Mouse (Mus musculus) embryo, embryonic 11 days (tissue): ENCODE data around the gene Ss18l1.

Experiments
- DNase-seq: peaks from one replicate; pipeline ENCODE4 v3.0.0-alpha.2; 2015

The Ss18l1 gene

DNA sequence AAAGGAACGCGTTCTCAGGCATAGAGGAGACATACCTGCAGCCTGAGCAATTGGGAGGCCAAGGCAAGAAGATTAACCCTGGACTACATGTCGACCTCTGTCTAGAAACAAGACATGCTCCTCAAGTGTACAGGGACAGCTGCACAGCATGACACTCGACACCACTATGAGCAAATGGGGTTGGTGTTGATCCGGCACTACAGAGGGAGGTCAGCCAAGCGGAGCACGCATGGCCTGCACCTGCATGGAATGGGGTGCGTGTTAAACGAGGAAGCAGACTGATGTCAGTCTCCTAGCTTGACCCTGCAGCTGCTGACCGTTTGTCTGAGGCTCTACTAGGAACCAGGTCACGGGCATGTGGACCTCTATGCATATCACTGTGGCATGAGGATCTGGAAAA, 48.0 kb downstream of the Ss18l1 start:
- no peak for DNase-seq

DNA sequence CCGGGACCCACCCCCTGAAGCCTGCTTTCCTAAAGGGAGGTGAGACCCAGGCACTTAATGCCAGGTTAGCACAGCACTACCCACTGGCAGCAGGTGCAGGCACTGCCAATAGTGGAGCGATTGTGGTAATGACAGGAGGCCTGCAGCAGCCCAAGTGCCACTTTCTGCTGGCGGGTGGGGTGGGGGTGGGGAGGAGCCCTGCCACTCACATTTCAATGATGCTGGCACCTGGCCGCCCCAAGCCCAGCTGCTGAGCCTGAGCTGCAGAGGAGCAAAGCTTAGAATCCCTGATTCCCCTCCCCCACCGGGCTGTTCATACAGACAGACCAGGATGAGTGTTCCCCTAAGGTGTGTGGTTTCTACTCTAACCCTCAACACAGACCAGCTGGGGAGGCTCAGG, 53.4 kb downstream of the Ss18l1 start:
- no peak for DNase-seq

DNA sequence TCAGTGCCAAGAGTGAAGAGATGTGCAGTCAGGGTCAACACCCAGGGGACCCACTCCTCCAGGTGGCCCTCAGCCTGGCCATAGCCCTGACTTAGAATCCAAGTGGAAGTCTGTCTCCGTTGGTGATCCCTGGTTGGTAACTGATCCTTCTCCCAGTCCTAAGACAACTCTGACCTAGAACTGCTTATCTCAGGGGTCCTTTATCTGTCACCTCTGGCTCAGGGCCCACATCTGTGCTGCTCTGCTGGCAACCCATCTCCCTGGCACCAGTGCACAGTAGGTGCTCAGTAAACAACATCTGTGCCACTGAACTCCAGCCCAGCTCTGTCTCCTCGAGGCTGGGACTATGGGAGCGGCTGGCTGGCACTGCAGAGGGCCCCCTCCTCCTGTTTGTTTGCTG, 55.3 kb downstream of the Ss18l1 start:
- no peak for DNase-seq

DNA sequence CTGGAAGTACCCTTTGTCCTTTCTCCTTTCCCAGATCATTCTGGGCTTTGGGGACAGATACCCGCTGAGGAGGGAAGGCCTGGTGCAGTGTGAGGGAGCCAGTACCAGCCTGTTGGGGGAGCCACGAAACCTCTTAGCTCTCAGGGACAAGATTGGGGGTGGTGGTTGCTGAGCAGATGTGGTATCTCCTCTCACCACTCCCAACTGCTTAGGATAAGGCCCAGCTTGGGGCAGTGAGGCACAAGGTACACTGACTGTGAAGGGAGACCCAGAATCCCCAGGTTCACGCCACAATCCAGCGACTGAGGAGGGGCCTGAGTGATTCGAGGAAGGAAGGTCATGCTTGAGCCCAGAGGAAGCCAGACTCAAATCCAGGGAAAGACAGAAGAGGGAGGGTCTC, 55.9 kb downstream of the Ss18l1 start:
- DNase-seq, result no peak

DNA sequence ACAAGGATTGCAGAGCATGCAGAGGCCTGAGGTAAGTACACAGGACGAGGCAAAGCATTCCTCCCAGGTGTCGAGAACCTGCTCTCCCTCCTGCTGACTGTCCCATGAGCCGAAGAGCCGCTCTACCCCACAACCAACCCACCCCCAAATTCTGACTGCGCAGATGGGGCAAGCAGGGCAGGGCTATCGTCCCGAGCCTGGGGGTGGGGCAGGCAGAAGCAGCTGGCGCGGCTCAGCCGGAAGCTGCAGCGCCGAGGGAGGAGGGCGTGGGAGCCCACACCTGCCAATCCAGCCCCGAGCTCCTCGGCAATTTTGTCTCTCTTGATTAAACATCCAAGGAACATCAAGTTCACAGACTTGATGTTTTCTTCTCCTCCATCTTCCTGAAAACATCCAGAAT, 57.2 kb downstream of the Ss18l1 start:
- peak; percentile 31 for DNase-seq

DNA sequence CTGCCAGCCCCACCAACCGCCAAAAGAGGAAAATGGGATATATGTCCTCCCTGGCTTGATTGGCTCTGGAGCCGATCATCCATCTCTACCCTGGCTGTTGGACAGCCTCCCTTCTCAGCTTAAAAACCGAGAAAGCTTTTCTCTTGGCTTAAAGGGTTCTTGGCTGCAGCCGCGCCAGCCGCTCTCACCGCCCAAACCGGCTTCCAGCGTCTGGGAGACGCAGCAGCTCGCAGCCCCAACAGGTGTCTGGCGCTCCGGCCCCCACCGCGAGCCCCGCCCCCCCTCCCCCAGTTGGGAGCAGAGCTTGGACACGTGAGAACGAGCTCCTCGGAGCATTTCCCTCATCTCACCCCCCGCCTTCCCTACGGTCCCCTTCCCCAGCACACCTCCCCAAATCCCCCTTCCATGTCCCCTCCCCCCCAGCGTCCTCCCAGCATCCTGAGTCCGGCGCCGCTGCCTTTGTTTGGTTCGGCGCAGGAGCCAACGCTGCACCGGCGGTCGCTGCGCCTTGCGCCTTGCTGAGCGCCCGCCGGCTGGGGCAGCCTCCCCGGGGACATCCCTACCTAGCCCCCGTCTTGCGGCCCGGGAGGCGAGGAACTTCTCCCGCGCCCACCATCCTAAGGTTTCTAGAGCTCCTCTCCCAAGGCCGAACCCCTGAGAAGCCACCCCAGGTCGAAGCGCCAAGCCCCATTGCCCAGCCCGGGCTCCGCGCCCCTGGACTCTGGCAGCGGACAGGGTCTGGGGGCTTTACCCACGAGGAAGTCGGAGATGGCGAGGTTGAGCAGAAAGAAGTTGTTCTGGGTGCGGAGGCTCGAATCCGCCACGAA, 61.1 kb downstream of the Ss18l1 start:
- DNase-seq, result peak; percentile 53

DNA sequence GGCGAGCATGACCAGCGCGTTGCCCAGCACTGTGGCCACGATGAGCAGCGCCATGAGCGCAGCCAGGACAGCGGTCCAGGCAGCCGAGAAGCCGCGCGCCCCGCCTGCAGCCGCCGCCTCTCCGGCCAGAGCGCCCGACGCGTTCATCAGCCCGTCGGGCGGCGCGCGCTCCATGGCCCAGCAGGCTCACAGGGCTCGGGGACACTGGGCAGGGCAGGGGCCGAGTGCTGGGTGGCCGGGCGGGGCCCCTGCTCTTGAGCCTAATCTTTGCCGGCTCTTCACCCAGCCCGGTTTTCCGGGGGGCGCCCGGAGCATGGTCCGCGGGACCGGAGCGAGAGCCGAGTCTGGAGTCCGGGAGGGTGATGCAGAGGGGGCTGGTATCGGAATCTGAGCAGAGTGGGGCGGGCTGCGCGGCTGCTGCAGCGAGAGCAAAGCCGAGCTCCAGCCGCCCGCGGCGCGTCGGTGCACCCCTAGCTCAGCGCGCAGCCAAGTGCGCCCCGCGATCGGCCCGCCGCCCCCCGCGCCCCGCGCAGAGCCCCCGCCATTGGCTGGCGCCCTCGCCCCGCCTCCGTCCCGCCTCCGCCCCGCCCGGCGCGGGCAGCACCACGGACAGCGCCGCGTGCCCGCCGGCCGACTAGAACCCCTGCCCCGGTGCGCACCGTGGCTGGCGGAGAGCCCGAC, 61.8 kb downstream of the Ss18l1 start, which contains the start of gene Hrh3:
Gene Hrh3, minus strand, starts transcription at position 511 of the 681 bp plus-strand sequence.
- peak; percentile 86 for DNase-seq

DNA sequence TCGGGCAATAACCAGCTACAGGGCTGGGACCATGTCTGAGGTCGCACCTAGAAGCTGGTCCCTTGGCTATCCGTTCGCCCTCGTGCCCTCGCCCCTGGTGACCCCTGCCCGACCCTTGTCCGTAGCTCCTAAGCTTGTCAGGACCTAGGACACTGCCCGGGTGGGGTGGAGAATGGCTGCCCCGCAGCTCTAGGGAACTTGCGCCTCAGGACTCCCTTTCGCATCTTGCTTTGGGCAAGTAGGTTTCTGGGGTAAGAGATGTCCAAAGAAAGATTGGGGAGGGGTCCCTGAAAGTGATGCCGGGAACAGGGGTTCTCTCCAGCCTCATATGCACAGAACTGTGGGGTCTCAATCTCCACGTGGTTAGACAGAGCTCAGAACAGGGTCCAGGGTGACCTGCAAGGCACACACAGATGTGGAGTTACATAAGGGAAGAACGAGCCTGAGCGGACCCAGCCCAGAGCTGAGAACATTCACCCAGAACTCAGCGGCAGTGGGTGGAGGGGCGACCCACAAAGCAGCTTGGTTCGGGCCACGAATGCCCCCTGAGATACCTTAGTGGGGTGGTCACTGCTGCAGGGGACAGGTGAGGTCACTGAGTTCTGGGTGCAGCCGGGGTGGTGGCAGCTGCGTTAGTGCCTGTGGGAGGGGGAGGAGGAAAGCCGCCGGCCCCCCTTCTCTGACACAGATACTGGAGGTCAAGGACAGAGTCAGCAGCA, 62.5 kb downstream of the Ss18l1 start:
- no peak for DNase-seq

DNA sequence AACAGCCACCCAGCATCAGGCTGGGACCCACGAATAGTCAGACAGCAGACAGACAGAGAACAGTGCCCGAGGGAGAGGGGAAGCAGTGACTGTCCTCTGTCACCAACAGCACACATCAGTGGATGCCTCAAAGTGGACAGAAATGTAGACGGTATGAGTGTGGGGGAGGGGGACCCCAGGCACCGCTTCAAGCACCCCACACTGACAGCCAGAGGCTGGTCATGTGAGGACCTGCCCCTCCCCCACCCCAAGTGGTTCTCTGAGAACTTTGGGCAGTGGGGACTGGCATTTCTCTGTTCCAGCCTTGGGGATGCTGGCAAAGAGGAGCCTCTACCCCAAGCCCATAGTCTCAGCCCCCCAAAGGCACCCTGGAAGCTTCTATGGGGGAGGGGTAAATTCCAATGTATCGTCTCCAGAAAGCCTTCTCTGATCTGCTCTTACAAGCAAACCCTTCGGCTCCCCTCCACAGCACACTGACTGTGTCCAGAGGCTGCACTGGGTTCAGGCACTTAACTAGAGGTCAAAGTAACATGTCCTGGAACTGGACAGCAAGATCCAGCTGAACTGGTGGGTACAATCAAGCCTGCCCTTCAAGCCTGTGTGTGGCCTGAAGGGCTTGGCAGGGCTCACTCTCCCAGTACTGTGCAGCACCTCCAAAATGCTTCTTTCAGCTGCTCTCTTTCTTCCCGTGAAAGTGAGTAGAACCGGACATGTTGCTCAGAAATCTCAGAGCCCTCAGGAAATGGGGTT, 63.3 kb downstream of the Ss18l1 start:
- DNase-seq, result no peak

DNA sequence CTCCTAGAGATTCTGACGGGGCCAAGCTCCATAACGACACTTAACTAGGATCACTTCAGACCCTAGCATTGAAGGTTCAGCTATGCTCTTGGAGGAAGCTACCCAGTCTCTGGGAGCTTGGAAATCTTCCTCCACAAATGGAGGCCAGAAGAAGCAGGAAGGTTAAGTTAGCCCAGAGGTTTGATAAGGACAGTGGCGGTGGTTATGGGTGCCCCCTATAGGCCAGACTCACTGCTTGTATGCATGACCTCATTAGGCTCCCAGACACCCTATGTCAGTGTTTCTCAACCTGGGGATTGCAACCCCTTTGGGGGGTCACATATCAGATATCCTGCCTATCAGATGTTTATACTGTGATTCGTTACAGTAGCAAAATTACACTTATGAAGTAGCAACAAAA, 64.8 kb downstream of the Ss18l1 start:
- no peak for DNase-seq

DNA sequence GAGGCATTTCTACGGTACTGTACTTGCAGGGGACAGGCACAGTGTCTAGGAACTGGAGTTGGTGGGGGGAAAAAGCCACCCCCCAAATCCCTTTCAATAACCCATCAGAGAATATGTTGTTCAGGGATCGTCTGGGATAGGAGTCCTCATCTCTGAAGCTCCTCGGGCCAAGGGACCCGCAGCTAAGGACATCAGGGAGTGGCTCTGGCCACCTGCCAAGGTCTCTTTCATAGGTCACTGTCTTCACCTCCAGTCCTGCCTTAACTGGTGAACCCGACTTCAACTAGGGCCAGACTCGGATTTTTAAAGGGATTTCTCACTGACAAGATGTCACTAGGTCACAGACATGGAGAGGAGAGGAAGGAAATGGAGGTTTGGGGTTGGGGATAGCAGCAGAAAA, 66.0 kb downstream of the Ss18l1 start:
- no peak for DNase-seq

DNA sequence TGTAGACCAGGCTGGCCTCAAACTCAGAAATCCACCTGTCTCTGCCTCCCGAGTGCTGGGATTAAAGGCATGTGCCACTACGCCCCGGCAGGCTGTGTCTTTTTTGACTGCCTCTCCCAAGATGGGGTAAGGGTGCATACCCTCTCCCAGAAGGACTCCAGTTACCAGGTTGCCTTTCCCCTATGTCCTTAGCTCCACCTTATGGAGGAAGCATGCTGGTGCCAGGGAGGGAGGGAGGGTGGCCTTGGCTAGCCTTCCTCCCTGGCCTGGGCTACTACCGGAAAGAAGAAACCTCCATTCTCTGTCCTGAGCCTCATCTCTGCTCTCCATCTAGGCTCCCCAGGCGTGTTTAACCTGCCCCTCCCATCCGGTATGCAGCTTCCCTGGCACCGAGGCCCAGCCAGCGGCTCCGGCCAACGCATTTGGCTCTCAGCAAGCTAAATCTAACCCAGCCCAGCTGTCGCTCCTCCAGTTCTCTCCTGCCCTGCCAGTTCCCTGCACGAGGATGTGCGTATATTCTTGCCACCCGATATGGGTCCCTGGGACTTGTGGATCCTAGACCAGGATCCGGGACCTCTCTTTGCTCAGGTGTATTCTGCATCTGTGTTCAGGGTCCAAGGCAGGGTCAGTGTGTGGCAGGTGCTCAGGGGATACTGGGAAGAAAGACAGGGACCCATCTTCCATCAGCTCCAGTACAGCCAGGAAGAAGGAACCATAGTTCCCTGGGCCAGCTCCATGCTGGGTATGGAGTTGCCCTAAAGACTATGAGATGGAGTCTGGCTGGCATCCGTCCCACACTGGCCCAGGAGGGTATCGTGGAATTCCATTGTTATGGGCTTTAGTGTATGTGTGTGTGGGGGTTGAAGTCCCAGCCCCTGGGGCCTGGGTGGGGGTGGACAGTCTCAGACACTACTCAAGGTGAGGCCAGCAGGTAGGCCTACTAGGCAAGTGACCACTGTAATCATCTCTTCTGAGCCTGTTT, 71.9 kb downstream of the Ss18l1 start:
- no peak for DNase-seq

DNA sequence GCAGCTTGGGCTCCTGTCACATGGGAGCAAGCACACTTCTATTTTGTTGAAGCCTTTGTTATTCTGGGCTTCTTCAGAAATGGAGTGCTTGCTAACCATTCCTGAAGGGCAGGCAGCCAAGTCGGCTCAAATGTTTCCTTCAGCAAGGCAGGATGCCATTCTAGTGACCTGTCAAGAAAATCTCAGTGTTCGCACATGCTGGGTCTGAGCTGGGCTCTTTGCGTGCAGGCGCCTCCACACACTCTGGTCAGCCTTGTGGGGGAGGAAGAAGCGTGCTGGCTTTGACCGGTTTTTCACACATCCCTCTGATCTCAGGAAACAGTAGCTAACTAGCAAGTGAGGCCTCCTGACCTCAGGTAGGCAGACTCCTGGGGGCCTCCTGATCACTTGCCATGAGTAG, 73.0 kb downstream of the Ss18l1 start:
- no peak for DNase-seq

DNA sequence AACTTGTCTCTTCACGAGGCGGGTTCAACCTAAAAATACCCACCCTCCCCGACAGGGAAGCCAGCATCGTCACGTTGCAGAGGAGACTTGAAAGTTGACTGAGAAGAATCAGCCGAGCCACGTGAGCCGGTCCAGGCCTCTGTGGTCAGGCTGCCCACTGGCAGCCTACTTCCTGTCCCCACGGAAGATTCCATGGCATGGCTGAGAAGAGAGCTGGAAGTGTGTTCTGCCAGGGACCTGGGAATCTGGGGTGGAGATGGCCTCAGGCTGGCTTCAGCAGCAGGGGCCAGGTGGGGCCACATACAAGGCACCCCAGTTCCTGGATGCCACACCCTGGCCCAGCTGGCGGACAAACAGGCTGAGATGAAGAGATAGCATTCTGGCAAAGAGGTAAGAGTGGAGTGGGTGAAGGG, 73.8 kb downstream of the Ss18l1 start:
- DNase-seq, result no peak

DNA sequence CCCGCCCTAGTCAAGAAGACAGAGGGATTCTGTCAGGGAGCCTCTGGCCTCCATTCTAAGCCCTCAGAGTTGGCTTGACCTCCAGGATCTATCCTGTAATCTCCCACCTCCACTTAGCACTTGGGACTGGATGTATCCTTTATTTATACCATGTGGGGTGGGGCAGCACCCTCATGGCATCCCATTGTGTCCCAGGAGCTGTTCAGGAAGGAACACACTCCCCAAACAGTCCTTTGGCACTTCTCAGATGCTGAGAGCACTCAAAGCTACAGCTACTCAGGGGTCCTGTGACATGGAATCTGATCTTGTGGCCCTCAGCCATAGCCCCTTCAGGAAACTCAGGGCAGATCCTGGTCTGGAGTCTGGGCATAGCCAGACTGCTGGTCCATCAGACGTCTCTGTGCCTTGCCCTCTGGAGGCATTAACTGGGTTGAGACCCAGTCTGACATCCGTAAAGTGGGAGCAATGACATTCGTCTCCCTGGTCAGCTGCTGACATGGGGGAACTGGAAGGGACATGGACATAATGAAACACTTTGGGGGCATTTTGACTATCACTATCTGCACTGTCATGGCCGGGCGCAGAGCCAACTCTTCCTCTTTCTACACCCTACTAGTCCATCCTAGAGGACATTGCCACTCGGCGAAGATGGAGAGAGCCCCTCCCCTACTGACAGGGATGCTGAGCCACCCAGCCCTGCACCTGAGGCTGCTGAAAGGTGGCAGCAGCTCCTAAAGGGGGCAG, 74.6 kb downstream of the Ss18l1 start:
- DNase-seq, result no peak

DNA sequence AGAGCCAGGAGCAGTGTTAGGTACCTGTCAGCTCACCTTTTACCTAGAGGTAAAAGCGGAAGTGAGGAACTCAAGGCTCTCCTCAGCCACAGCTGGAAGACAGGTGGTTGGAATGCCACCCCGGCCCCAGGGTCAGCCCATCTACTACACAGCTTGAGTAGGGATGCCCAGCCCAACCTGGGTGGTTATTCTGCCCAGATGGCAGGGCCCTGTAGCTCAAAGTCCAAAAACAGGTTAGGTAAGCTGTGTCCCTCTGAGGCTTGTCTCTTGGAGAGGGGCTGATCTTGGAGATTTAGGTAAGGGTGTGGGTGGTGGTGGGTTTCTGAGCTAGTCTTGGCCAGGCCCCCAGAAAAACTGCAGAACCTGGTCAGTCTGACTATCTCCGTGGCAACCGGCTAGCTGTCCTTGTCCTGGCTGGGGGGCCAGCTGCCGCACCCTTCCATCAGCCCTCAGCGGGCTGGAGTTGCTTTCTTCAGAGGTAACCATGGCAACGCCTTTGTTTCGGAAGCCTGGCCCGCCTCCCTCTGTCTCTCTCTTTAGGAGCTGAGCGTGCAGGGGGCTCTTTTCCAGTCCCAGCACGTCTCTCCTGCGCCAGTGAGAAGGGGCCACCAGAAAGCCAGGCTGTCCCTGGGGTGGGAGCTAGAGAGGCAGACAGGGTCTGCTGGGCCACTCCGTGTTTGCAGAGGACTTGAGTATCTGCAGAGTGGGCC, 75.3 kb downstream of the Ss18l1 start:
- peak; percentile 87 for DNase-seq

DNA sequence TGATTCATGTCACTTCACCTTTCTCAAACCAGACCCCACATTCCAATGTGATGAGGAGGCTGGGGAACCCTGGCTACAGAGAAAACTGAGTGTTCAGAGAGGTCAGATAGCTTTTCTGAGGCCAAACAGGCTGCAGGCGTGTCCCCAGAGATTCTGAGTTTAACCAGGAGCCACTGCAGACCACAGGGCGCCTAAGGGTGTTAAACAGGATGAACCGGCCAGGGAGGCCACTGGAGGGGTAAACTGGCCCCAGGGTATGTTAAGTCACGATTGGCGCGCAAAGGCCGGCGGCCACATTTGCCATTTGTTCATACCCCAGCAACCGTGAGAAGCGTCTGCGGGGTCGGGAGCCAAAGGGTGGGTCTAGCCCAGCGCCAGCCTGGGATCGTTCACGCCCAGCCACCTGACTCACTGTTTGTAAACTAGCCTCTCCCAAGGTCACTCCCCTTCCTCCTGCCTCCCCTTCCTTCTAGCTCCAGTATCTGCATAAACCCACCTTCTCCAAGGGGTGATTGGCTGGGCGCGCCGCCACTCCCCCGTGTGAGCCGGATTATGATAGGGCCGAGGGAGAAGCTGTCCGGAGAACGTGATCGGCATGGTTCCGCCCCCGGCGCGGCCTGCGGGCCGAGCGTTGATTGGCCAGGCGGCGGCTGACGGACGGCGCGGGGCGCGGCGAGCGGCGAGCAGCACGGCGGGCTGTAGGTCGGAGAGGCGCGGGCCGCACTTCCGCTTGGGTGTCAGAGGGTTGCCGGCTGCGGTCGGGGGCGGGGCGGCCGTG, 76.5 kb downstream of the Ss18l1 start, which contains the start of gene Osbpl2:
Gene Osbpl2, plus strand, starts transcription at position 646 of the 778 bp plus-strand sequence.
- DNase-seq, result peak; percentile 98
